Mouse (Mus musculus) brown adipose tissue, adult 24 weeks (tissue): Measurements from ENCODE around the gene Uso1. TPM values are rescaled to one million over a fixed set of nuclear protein-coding genes. Genes with fewer than 3 reads are reported as not detected.
"Not testable (repeated sequence)": the region's sequence is repeated elsewhere in the genome, so short reads cannot be mapped to it uniquely, and the experiment has no call there.

ENCODE experiments used
- H3K27ac ChIP-seq: fragments of 200-500 bp; replicated peaks from 2 replicates; pipeline ENCODE4 v1.5.1; 2012; ENCODE audit warnings: low read depth, mild to moderate bottlenecking, low read length
- H3K4me1 ChIP-seq: fragments of 200-500 bp; 2 replicates; pipeline ENCODE4 v1.6.1; 2012; ENCODE audit warnings: low read length, mixed read lengths; ENCODE audit not compliant: control insufficient read depth, insufficient read depth, insufficient read length
- H3K4me3 ChIP-seq: fragments of 200-500 bp; 2 replicates; pipeline ENCODE4 v1.5.1; 2012; ENCODE audit warnings: low read depth, mild to moderate bottlenecking, low read length, moderate library complexity; ENCODE audit not compliant: insufficient read depth
- polyA plus RNA-seq: library from polyadenylated mRNA; stranded (reverse); fragments of >200 nt; gene quantifications from 2 replicates; pipeline ENCODE4 v1.2.4, GENCODE M21; 2012; ENCODE audit not compliant: missing spikeins, insufficient read depth, insufficient read length

The Uso1 gene
- polyA plus RNA-seq, 1 experiment: 36.8 TPM

DNA sequence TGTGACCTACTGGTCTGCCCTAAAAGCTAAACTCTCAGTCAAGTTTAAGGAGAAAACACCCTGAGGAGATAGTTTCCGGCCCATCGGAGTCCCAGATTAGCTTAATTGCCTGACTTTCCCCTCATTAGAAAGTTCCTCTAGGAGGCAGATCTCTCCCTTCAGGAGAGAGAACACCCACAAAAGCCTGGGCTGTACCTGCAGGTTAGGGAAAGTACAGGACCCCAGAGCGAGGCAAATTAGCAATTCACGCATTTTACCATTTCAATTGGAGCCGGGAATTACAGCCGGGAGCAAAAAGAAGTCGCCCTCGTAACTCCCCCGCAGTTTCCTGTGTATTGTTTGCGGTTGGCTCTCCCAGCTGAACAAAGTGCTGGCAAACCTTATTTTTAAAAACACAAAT lies 25.2 kb upstream of the Uso1 start:
- peak overlapping the region; percentile 43 for H3K27ac ChIP-seq
- peak overlapping the region; percentile 55 for H3K4me3 ChIP-seq
- H3K4me1 ChIP-seq: 0 out of 2 replicates have a peak, but pooled peaks cover 2% of the 10 kb centered on the region

DNA sequence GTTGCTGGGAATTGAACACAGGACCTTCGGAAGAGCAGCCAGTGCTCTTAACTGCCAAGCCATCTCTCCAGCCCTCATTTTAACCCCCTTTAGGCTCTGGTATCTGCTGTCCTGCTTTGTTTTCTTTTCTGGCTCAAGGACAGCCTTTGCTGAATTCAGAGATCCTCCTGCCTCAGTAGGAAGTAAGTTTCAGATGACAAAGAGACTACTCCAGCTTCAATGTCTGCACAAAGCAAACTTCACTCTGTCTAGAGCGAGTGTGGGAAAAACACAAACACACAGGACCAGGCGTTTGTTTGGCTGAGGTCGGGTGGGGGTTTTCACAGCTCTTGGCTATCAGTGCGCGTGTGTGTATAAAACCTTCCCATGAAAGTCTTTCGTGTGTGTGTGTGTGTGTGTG lies 24.3 kb upstream of the Uso1 start:
- Histone ChIP-seq H3K4me3 (no peak overlapping the region), H3K4me1 (0 out of 2 replicates have a peak, but pooled peaks cover 2% of the 10 kb centered on the region), H3K27ac (no peak overlapping the region)

DNA sequence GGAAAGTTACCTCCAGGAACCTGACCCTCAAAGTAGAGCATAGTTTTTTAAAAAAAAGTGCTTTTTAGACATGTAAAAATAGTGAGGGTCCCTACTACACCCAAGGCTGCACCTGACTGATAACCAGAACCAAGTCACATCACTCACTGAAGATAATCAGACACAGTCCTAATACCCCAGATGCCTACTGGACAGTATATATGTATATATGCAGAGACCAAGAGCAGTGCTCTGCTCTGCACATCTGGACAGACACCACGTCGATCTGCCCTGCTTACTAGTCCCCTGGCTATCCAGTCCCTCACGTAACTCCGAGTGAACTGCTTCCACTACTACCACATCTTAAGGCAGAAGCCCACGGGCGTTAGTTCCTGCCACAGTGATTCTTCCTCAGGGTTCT lies 23.5 kb upstream of the Uso1 start:
- Histone ChIP-seq H3K4me3 (no peak overlapping the region), H3K27ac (no peak overlapping the region), H3K4me1 (0 out of 2 replicates have a peak, but pooled peaks cover 2% of the 10 kb centered on the region)

DNA sequence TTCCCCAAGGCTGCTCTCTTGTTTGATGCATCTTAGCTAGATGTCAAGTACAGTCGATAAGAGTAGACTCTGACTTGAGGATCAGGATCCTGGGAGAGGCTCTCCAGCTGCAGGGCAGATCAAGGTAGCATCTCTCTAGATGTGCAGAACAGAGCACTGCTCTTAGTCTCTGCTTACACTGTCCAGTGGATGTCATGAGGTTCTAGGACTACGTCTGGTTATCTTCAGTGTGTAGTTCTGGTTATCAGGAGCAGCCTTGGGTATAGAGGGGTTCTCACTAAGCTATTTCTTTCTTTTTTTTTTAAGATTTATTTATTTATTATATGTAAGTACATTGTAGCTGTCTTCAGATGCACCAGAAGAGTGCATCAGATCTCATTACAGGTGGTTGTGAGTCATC lies 22.8 kb upstream of the Uso1 start:
- no peak overlapping the region for H3K4me3 ChIP-seq
- H3K4me1 ChIP-seq: 0 out of 2 replicates have a peak, but pooled peaks cover 2% of the 10 kb centered on the region
- no peak overlapping the region for H3K27ac ChIP-seq

DNA sequence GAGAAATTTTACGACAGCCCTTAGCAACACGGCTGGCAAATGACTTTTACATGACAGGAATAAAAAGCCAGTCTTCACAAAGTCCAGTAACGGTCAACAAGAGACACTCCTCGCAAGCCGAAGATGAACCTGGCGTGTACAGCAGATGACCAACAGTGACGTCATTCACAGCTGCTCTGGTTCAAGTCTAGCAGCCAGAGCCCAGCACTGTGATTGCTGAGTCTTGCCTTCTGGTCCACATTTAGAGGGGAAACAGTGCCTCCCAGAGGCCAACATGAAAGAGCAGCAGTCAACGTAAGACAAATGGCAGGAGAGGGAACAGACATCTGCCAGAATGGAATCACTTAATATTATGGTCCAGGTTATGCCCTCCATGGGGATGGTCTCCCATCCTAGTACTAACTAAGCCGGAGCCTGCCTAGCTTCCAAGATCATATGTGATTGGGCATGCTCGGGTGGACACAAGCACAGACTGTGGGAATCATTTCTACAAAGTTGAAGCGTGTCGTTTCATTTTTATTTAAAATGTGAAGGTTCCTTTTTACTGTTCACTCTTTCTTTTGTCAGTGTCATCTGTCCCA lies 19.8 kb upstream of the Uso1 start:
- H3K27ac ChIP-seq: no peak overlapping the region
- peak overlapping the region; percentile 23 for H3K4me3 ChIP-seq
- no peaks in the 10 kb centered on the region for H3K4me1 ChIP-seq

DNA sequence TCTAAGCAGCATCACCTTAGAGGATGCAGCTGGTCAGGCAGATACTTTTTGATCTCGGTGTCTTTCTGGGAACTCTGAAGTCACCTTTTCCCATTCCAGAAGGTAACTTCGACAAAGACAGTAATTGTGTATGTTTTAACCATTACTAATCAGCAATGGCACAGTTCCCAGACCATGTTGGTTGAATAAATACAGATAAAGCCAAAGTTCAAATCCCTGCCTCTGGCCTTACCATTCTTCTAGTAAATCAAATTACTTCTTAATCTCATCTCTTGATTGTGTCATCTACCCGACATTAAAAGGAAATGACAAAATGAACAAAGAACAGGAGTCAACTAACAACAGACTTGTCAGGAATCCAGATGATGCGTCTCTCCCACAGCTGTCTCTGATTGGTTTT lies 16.1 kb upstream of the Uso1 start:
- Histone ChIP-seq H3K4me1 (no peaks in the 10 kb centered on the region), H3K27ac (no peak overlapping the region), H3K4me3 (no peak overlapping the region)

DNA sequence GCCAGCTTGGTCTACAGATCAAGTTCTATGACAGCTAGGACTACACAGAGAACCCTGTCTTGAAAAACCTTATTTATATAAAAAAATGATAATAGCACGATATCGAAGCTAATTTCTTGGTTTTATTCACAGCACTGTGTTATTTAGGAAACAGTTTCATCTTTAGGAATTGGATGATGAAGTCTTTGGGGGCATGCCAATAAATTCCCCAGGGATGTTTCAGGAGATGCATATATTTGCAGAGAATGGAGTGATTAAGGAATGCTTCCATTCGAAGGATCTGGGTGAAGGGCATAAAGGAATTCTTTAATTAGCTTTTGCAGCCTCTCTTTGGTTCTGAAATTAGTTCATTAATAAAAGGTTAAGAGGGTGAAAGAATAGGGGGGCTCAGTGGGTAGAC lies 12.3 kb upstream of the Uso1 start:
- Histone ChIP-seq H3K27ac (no peak overlapping the region), H3K4me3 (no peak overlapping the region), H3K4me1 (no peaks in the 10 kb centered on the region)

DNA sequence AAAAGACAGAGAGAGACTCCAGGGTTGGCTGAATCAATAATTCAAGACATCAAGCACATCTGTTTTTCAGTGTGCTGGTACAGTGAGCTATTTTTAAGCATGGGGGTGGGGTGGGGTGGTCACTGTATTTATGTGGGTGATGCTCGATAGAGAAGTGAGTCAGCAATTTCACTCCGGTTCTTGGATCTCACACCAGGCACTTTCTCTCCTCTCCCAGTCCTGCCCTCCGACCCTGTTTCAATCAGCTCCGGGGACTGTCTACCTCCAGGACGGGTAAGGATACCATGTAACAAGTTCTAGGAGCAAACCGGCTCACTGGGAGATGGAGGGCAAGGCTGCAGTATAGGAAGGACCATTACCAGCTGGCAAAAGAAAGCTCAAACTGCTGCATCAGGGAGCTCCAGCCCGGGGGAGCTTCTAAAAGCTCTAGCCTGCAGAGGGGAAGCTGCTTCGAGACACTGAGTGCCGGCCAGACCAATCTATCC lies 10.6 kb upstream of the Uso1 start:
- 0 out of 2 replicates have a peak overlapping the region, but pooled peaks have one; percentile 11 for H3K4me3 ChIP-seq
- H3K4me1 ChIP-seq: no peaks in the 10 kb centered on the region
- H3K27ac ChIP-seq: no peak overlapping the region

DNA sequence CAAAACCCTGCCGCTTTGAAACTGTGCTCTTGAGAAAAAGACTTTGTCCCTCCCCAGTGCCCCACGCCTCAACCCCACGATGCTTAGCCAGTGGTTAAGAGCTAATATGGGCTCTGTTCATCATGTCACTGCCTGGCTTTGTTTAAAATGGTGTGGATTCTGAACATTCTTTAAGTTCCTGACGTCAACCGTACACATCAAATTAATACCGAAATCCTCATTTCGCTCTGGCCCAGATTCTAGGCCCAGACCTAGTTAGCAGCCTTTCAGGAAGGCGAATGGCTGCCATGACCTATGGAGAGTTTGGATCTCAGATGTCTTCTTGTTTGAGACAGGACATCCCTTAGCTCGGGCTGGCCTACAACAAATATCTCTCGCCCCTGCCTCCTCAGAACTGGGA lies 10.0 kb upstream of the Uso1 start:
- Histone ChIP-seq H3K27ac (no peak overlapping the region), H3K4me3 (no peak overlapping the region), H3K4me1 (no peaks in the 10 kb centered on the region)

DNA sequence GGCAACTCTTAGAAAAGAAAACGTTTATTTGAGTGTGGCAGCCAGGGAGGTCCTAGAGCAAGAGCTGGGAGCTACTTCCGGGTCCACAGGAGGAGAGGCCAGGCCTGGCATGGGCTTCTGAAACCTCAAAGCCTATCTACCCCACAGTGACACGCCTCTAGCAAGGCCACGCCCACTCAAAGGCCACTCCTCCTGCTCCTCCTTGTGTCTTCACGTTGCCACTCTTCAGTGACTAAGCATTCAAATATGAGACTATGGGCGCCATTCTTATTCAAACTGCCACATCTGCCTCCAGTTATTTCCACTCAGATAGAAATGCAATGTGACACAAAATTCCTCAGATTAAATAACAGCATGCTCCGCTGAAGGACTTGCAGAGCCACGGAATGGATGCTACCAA lies 9.2 kb upstream of the Uso1 start:
- Histone ChIP-seq H3K27ac (no peak overlapping the region), H3K4me3 (no peak overlapping the region), H3K4me1 (no peaks in the 10 kb centered on the region)

DNA sequence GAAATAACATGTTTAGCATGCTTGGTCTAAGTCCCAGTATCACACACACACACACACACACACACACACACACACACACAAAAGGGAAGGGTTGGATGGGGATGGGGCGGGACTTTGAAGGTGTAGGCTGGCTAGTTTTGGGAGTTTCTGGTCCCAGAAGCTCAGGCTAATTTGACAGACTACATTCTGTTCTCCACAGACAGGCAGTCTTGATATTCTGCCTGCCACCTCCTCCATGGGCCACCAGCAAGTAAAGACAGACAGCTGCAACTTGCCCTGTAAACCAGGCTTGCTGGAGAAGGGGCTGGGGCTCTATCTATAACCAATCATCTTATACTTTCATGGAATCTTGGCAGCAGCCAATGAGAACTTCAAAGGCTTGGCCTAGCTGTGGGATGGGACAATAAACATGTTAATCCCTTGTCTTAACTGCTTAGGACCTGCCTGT lies 8.4 kb upstream of the Uso1 start:
- H3K4me3 ChIP-seq: no peak overlapping the region
- no peaks in the 10 kb centered on the region for H3K4me1 ChIP-seq
- no peak overlapping the region for H3K27ac ChIP-seq

DNA sequence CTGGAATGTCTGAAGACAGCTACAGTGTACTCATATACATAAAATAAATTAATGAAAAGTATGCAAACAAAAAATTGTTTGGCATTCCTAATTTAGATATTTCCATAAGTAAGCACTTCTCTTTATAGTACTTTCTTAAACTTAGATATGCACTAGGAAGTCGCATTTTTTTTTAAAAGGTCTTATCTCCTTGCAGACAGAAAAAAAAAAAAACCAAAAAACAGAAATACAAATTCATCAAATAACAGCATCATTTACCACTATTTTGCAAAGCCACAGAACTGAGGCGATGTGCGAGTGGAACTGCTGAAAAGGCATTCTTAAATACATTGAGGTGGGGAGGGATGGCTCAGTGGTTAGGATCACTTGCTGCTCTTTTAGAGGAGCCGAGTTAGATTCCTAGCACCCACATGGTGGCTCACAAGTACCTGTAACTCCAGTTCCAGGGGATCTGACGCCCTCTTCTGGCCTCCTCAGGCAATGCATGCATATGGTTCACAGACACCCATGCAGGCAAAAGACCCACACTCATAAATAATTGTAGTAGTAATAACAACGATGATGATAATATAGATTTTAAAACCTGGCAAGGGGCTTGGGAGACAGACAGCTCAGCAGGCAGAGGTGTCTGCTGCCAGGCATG lies 7.6 kb upstream of the Uso1 start:
- no peaks in the 10 kb centered on the region for H3K4me1 ChIP-seq
- H3K4me3 ChIP-seq: no peak overlapping the region
- H3K27ac ChIP-seq: no peak overlapping the region

DNA sequence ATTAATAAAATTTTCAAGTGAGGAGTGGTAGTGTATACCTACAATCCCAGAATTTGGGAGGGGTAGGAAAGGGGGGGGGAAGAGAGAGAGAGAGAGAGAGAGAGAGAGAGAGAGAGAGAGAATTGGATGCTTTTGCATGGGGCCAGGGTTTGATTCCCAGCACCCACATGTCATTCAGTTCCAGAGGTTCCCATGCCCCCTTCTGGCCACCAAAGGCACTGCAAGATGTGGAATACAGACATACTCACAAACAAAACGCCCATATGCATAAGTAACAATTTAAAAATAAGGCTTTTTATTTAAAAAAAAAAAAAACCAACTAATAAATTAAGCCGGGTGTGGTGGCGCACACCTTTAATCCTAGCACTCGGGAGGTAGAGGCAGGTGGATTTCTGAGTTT lies 5.6 kb upstream of the Uso1 start:
- H3K4me3 ChIP-seq: no peak overlapping the region

DNA sequence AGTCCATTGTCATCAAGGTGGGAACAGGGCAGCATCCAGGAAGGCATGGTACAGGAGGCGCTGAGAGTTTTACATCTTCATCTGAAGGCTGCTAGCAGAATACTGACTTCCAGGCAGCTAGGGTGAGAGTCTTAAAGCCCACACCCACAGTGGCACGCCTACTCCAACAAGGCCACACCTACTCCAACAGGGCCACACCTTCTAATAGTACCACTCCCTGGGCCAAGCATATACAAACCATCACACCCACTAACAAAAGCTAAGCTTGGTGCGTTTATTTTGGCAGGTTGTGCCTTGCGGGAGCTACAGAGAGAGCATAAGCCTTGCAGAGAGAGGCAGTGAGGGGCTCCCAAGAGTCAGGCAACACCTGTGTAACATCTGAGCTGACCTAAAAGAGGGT lies 4.7 kb upstream of the Uso1 start:
- H3K4me3 ChIP-seq, H3K27ac ChIP-seq, H3K4me1 ChIP-seq: not testable (repeated sequence)

More for the DNA sequence above, 5.6 kb upstream of the Uso1 start:
- H3K27ac ChIP-seq: no peak overlapping the region
- H3K4me1 ChIP-seq: no peaks in the 10 kb centered on the region

DNA sequence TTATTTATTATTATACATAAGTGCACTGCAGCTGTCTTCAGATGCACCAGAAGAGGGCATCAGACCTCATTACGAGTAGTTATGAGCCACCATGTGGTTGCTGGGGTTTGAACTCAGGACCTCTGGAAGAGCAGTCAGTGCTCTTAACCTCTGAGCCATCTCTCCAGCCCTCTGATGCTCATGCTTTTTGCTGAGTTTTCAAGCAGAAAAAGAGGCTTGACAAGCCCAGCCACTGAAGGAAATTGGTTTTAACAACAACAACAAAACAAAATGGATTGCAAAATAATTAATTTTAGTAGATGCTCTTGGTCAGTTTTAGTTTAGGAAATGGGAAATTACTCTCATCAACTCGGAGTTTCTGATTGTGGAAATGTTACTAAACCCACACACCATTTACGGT lies 2.8 kb upstream of the Uso1 start:
- Histone ChIP-seq H3K27ac (no peak overlapping the region), H3K4me3 (no peak overlapping the region), H3K4me1 (peaks cover 7% of the 10 kb centered on the region; the same call in 1 of the 2 replicates)
